Mouse (Mus musculus) inflammation-experienced regulatory T-cells, adult 6 months (primary cell): ENCODE results near the gene Cdhr2. TPM values are rescaled to one million over a fixed set of nuclear protein-coding genes. Genes with fewer than 3 reads are reported as not detected.

ENCODE experiments used
- ATAC-seq: one replicate; pipeline ENCODE4 v1.8.0; 2017
- polyA plus RNA-seq, 3 experiments: library from polyadenylated mRNA; unstranded; fragments of 100-300 nt; shearing (Covaris generic); gene quantifications; one replicate each; pipeline ENCODE4 v1.2.1; 2017

Gene Cdhr2
- polyA plus RNA-seq, 3 experiments from 2014 or later = not detected

GRCm38 (mm10) chr13:54693558-54694347, 7.5 kb upstream of the Cdhr2 start, which contains the start of gene Rnf44:
TSS of gene Rnf44 (minus strand) at chr13:54693907.
- peak; percentile 90 for ATAC-seq

GRCm38 (mm10) chr13:54694348-54695060, 6.8 kb upstream of the Cdhr2 start:
- peak; percentile 45 for ATAC-seq

GRCm38 (mm10) chr13:54695479-54696230, 5.6 kb upstream of the Cdhr2 start:
- ATAC-seq = no peak

- no peak for ATAC-seq
Measured at GRCm38 (mm10) chr13:54702507-54702906, 1.2 kb downstream of the Cdhr2 start.

- ATAC-seq = no peak
Measured at GRCm38 (mm10) chr13:54704890-54705289, 3.6 kb downstream of the Cdhr2 start.

GRCm38 (mm10) chr13:54710866-54711265, 9.6 kb downstream of the Cdhr2 start:
- no peak for ATAC-seq

GRCm38 (mm10) chr13:54714393-54714792, 13.1 kb downstream of the Cdhr2 start:
- no peak for ATAC-seq

GRCm38 (mm10) chr13:54714996-54715395, 13.7 kb downstream of the Cdhr2 start:
- ATAC-seq = no peak

- peak; percentile 32 for ATAC-seq
Measured at GRCm38 (mm10) chr13:54716916-54717315, 15.7 kb downstream of the Cdhr2 start.

- no peak for ATAC-seq
Measured at GRCm38 (mm10) chr13:54723143-54723542, 21.9 kb downstream of the Cdhr2 start.

- no peak for ATAC-seq
Measured at GRCm38 (mm10) chr13:54726131-54726530, 24.9 kb downstream of the Cdhr2 start.

- no peak for ATAC-seq
Measured at GRCm38 (mm10) chr13:54736931-54737330, 35.7 kb downstream of the Cdhr2 start.

- ATAC-seq = no peak
Measured at GRCm38 (mm10) chr13:54737488-54738212, 36.4 kb downstream of the Cdhr2 start.

GRCm38 (mm10) chr13:54738213-54738601, 36.9 kb downstream of the Cdhr2 start:
- no peak for ATAC-seq

GRCm38 (mm10) chr13:54746110-54746509, 44.8 kb downstream of the Cdhr2 start:
- no peak for ATAC-seq

- no peak for ATAC-seq
Measured at GRCm38 (mm10) chr13:54746896-54747295, 45.6 kb downstream of the Cdhr2 start.

GRCm38 (mm10) chr13:54748190-54748589, 46.9 kb downstream of the Cdhr2 start:
- ATAC-seq = no peak

- no peak for ATAC-seq
Measured at GRCm38 (mm10) chr13:54748721-54749060, 47.4 kb downstream of the Cdhr2 start.

GRCm38 (mm10) chr13:54749061-54749863, 48.0 kb downstream of the Cdhr2 start:
- no peak for ATAC-seq

GRCm38 (mm10) chr13:54749864-54750411, 48.7 kb downstream of the Cdhr2 start, which contains the start of gene Gprin1:
TSS of gene Gprin1 (minus strand) at chr13:54749874.
- ATAC-seq = no peak

- no peak for ATAC-seq
Measured at GRCm38 (mm10) chr13:54750699-54751098, 49.4 kb downstream of the Cdhr2 start.
